Comparison of ENCODE assay signal across 16 mouse cellular contexts in genomic region chr8:77982031-77982430, GRCm38 (mm10).
"Had no signal": no experiment of that assay in that cellular context is flagged by ENCODE, and none has a peak within 500 bp of the region (broad histone marks: within the 10 kb centered on the region; RNA-seq: fewer than 3 reads in every experiment).

No protein-coding gene starts in this region.

- H3K27ac ChIP-seq: neural tube, embryonic 12.5 days; neural tube, embryonic 13.5 days; neural tube, embryonic 15.5 days; stomach, embryonic 15.5 days; stomach, postnatal 0 days had no signal

- DNase-seq: retina, postnatal 1 day; right cerebral cortex, adult 18-20 months; right cerebral cortex, postnatal 14 days; right cerebral cortex, postnatal 25 days; spleen, adult 18-20 months; thymus, adult 18-20 months; thymus, adult 2 months; thymus, postnatal 14 days; thymus, postnatal 25 days; thymus, postnatal 36 days; thymus, postnatal 4 days had no signal

- H3K36me3 ChIP-seq: neural tube, embryonic 12.5 days; neural tube, embryonic 13.5 days; neural tube, embryonic 15.5 days; stomach, embryonic 15.5 days had no signal

- H3K9me3 ChIP-seq: neural tube, embryonic 12.5 days; neural tube, embryonic 13.5 days; neural tube, embryonic 15.5 days; stomach, embryonic 15.5 days had no signal

- H3K4me2 ChIP-seq: neural tube, embryonic 12.5 days; neural tube, embryonic 13.5 days; neural tube, embryonic 15.5 days; stomach, embryonic 15.5 days had no signal

- H3K27me3 ChIP-seq: neural tube, embryonic 12.5 days; neural tube, embryonic 13.5 days; neural tube, embryonic 15.5 days; stomach, embryonic 15.5 days had no signal

- H3K4me1 ChIP-seq: neural tube, embryonic 12.5 days; neural tube, embryonic 13.5 days; neural tube, embryonic 15.5 days; stomach, embryonic 15.5 days had no signal

- H3K4me3 ChIP-seq: neural tube, embryonic 12.5 days; neural tube, embryonic 13.5 days; neural tube, embryonic 15.5 days; stomach, embryonic 15.5 days had no signal

- H3K9ac ChIP-seq: neural tube, embryonic 12.5 days; neural tube, embryonic 13.5 days; neural tube, embryonic 15.5 days; stomach, embryonic 15.5 days had no signal
